Mouse (Mus musculus): ENCODE data around the gene Tmem274. TPM values are rescaled to one million over a fixed set of nuclear protein-coding genes. Genes with fewer than 3 reads are reported as not detected.
A peak's percentile ranks its signal among the peaks of the same experiment; 100 is the strongest.
"Not testable (repeated sequence)": the region's sequence is repeated elsewhere in the genome, so short reads cannot be mapped to it uniquely, and the experiment has no call there.

The Tmem274 gene
- polyA plus RNA-seq (2015; fragmentation: Nextera tagmentation; extraction: Ambion mirVana) = not detected in 2 replicates

GRCm38 (mm10) chr4:149477078-149477477 is at the start of gene Tmem274:
Gene Tmem274, plus strand, starts transcription at chr4:149477378.
- H3K4me1 ChIP-seq (replicated peaks) = no peaks in the 10 kb centered on the region
- peaks cover 14% of the 10 kb centered on the region for H3K36me3 ChIP-seq
- WGBS = 84% methylated on average over 11 of the region's 11 CpGs
- H3K9me3 ChIP-seq = no peaks in the 10 kb centered on the region
- no peak within 1 kb of the TSS for H3K9ac ChIP-seq
- no peak for ATAC-seq (ENCODE audit: low read depth)
- no peaks in the 10 kb centered on the region for H3K27me3 ChIP-seq
- H3K4me2 ChIP-seq = no peak within 1 kb of the TSS
- no peak within 1 kb of the TSS for H3K27ac ChIP-seq (replicated peaks)
- H3K4me3 ChIP-seq = no peak within 1 kb of the TSS

GRCm38 (mm10) chr4:149429592-149429991 is 47.6 kb upstream of the Tmem274 start:
- ATAC-seq (ENCODE audit: low read depth) = no peak
- H3K4me2 ChIP-seq = no peak overlapping the region
- no peak overlapping the region for H3K9ac ChIP-seq
- no peaks in the 10 kb centered on the region for H3K9me3 ChIP-seq
- H3K27me3 ChIP-seq = no peaks in the 10 kb centered on the region
- H3K4me1 ChIP-seq (replicated peaks) = peaks cover 9% of the 10 kb centered on the region; the same call in 1 of the 2 replicates
- no peak overlapping the region for H3K4me3 ChIP-seq
- WGBS = 87% methylated on average over 5 of the region's 5 CpGs
- H3K27ac ChIP-seq (replicated peaks) = no peak overlapping the region
- H3K36me3 ChIP-seq = no peaks in the 10 kb centered on the region

GRCm38 (mm10) chr4:149431887-149432286 is 45.3 kb upstream of the Tmem274 start:
- not testable (repeated sequence) for H3K4me1 ChIP-seq (replicated peaks); H3K36me3 ChIP-seq; H3K9me3 ChIP-seq; H3K4me2 ChIP-seq; H3K27ac ChIP-seq (replicated peaks); H3K27me3 ChIP-seq; H3K4me3 ChIP-seq; H3K9ac ChIP-seq; ATAC-seq (ENCODE audit: low read depth)
- 80% methylated on average over 1 of the region's 1 CpGs for WGBS

GRCm38 (mm10) chr4:149440576-149440975 is 36.6 kb upstream of the Tmem274 start:
- WGBS = 48% methylated on average over 8 of the region's 8 CpGs
- ATAC-seq (ENCODE audit: low read depth) = no peak

GRCm38 (mm10) chr4:149442436-149442835 is 34.7 kb upstream of the Tmem274 start:
- H3K36me3 ChIP-seq = no peaks in the 10 kb centered on the region
- no peaks in the 10 kb centered on the region for H3K9me3 ChIP-seq
- 71% methylated on average over 3 of the region's 3 CpGs for WGBS
- H3K4me3 ChIP-seq = no peak overlapping the region
- no peak overlapping the region for H3K9ac ChIP-seq
- H3K4me2 ChIP-seq = no peak overlapping the region
- H3K4me1 ChIP-seq (replicated peaks) = peaks cover 21% of the 10 kb centered on the region
- H3K27ac ChIP-seq (replicated peaks) = no peak overlapping the region
- no peak for ATAC-seq (ENCODE audit: low read depth)
- H3K27me3 ChIP-seq = no peaks in the 10 kb centered on the region

More at GRCm38 (mm10) chr4:149440576-149440975, 36.6 kb upstream of the Tmem274 start:
- no peak overlapping the region for H3K4me3 ChIP-seq
- H3K36me3 ChIP-seq = no peaks in the 10 kb centered on the region
- H3K9me3 ChIP-seq = no peaks in the 10 kb centered on the region
- H3K4me1 ChIP-seq (replicated peaks) = peaks cover 13% of the 10 kb centered on the region
- H3K4me2 ChIP-seq = no peak overlapping the region
- no peak overlapping the region for H3K9ac ChIP-seq
- no peaks in the 10 kb centered on the region for H3K27me3 ChIP-seq
- no peak overlapping the region for H3K27ac ChIP-seq (replicated peaks)

- Histone ChIP-seq H3K9ac (peak overlapping the region; percentile 75), H3K4me3 (peak overlapping the region; percentile 37; the same call in 1 of the 2 replicates), H3K27me3 (no peaks in the 10 kb centered on the region), H3K36me3 (no peaks in the 10 kb centered on the region), H3K4me1 (replicated peaks) (peaks cover 21% of the 10 kb centered on the region), H3K4me2 (peak overlapping the region; percentile 56), H3K27ac (replicated peaks) (peak overlapping the region; percentile 97), H3K9me3 (no peaks in the 10 kb centered on the region)
- WGBS = 75% methylated on average over 1 of the region's 1 CpGs
- no peak for ATAC-seq (ENCODE audit: low read depth)
These were observed 32.7 kb upstream of the Tmem274 start for GRCm38 (mm10) chr4:149444465-149444864.

GRCm38 (mm10) chr4:149444964-149445701 is 32.0 kb upstream of the Tmem274 start:
- no peaks in the 10 kb centered on the region for H3K9me3 ChIP-seq
- H3K4me2 ChIP-seq = peak overlapping the region; percentile 56
- WGBS = under 1% methylated on average over 36 of the region's 36 CpGs
- peaks cover 21% of the 10 kb centered on the region for H3K4me1 ChIP-seq (replicated peaks)
- peak overlapping the region; percentile 97 for H3K27ac ChIP-seq (replicated peaks)
- no peaks in the 10 kb centered on the region for H3K36me3 ChIP-seq
- peak overlapping the region; percentile 75 for H3K9ac ChIP-seq
- peak overlapping the region; percentile 37 for H3K4me3 ChIP-seq
- no peaks in the 10 kb centered on the region for H3K27me3 ChIP-seq
- peak; percentile 98 for ATAC-seq (ENCODE audit: low read depth)

GRCm38 (mm10) chr4:149445868-149446267 is 31.3 kb upstream of the Tmem274 start:
- Histone ChIP-seq H3K4me3 (peak overlapping the region; percentile 37), H3K27me3 (no peaks in the 10 kb centered on the region), H3K27ac (replicated peaks) (peak overlapping the region; percentile 97), H3K9me3 (no peaks in the 10 kb centered on the region), H3K4me2 (peak overlapping the region; percentile 56), H3K9ac (peak overlapping the region; percentile 75), H3K36me3 (no peaks in the 10 kb centered on the region), H3K4me1 (replicated peaks) (peaks cover 21% of the 10 kb centered on the region)
- peak; percentile 72 for ATAC-seq (ENCODE audit: low read depth)
- WGBS = 1% methylated on average over 11 of the region's 11 CpGs

- Histone ChIP-seq H3K9ac (peak overlapping the region; percentile 75), H3K4me1 (replicated peaks) (peaks cover 21% of the 10 kb centered on the region), H3K27me3 (no peaks in the 10 kb centered on the region), H3K36me3 (no peaks in the 10 kb centered on the region), H3K4me3 (no peak overlapping the region), H3K27ac (replicated peaks) (peak overlapping the region; percentile 97), H3K9me3 (no peaks in the 10 kb centered on the region), H3K4me2 (peak overlapping the region; percentile 56)
- no peak for ATAC-seq (ENCODE audit: low read depth)
- WGBS = 40% methylated on average over 1 of the region's 1 CpGs
These were observed 30.9 kb upstream of the Tmem274 start for GRCm38 (mm10) chr4:149446309-149446708.

- no peaks in the 10 kb centered on the region for H3K27me3 ChIP-seq
- no peak overlapping the region for H3K9ac ChIP-seq
- H3K27ac ChIP-seq (replicated peaks) = no peak overlapping the region
- no peak for ATAC-seq (ENCODE audit: low read depth)
- H3K36me3 ChIP-seq = no peaks in the 10 kb centered on the region
- no peak overlapping the region for H3K4me3 ChIP-seq
- peaks cover 8% of the 10 kb centered on the region for H3K4me1 ChIP-seq (replicated peaks)
- WGBS = 89% methylated on average over 3 of the region's 3 CpGs
- H3K4me2 ChIP-seq = no peak overlapping the region
- no peaks in the 10 kb centered on the region for H3K9me3 ChIP-seq
These were observed 26.5 kb upstream of the Tmem274 start for GRCm38 (mm10) chr4:149450636-149451035.

- WGBS = 92% methylated on average over 4 of the region's 4 CpGs
- ATAC-seq (ENCODE audit: low read depth) = no peak
These were observed 23.5 kb upstream of the Tmem274 start for GRCm38 (mm10) chr4:149453656-149454055.

GRCm38 (mm10) chr4:149454263-149454662 is 22.9 kb upstream of the Tmem274 start:
- no peak overlapping the region for H3K27ac ChIP-seq (replicated peaks)
- 88% methylated on average over 17 of the region's 17 CpGs for whole genome bisulfite sequencing
- H3K4me2 ChIP-seq = no peak overlapping the region
- ATAC-seq (ENCODE audit: low read depth) = no peak
- H3K9ac ChIP-seq = no peak overlapping the region
- no peaks in the 10 kb centered on the region for H3K36me3 ChIP-seq
- no peaks in the 10 kb centered on the region; the same call in 1 of the 2 replicates for H3K4me1 ChIP-seq (replicated peaks)
- no peak overlapping the region for H3K4me3 ChIP-seq
- H3K9me3 ChIP-seq = no peaks in the 10 kb centered on the region
- H3K27me3 ChIP-seq = no peaks in the 10 kb centered on the region

More at GRCm38 (mm10) chr4:149453656-149454055, 23.5 kb upstream of the Tmem274 start:
- H3K36me3 ChIP-seq = no peaks in the 10 kb centered on the region
- H3K27ac ChIP-seq (replicated peaks) = no peak overlapping the region
- H3K27me3 ChIP-seq = no peaks in the 10 kb centered on the region
- no peak overlapping the region for H3K4me3 ChIP-seq
- H3K9me3 ChIP-seq = no peaks in the 10 kb centered on the region
- H3K9ac ChIP-seq = no peak overlapping the region
- no peak overlapping the region for H3K4me2 ChIP-seq
- no peaks in the 10 kb centered on the region; the same call in 1 of the 2 replicates for H3K4me1 ChIP-seq (replicated peaks)
